Mouse (Mus musculus) megakaryocyte, embryonic 14.5 days (primary cell): ENCODE results near the gene Hspb7.

Source experiments
- FLI1 ChIP-seq: IDR thresholded peaks from 2 replicates; pipeline ENCODE4 v1.6.1; 2012; ENCODE audit warnings: low read length, inconsistent platforms, mixed read lengths
- GATA1 ChIP-seq: IDR thresholded peaks from 3 replicates; pipeline ENCODE4 v1.6.1; 2012; ENCODE audit warnings: mixed read lengths, low read length, inconsistent platforms, borderline replicate concordance

GRCm38 (mm10) chr4:141398545-141398944, 22.0 kb upstream of the Hspb7 start, which contains the start of gene Clcnka:
- TF ChIP-seq GATA1 (no peak), FLI1 (no peak)
